Mouse (Mus musculus) intestine, embryonic 14.5 days (tissue): ENCODE measurements around the gene Fbxo24. TPM values are rescaled to one million over a fixed set of nuclear protein-coding genes. Genes with fewer than 3 reads are reported as not detected.

Experiments used
- ATAC-seq: fragments of 200-750 bp; cut with Nextera tagmentation; replicated peaks from 2 replicates; pipeline ENCODE4 v1.8.0; 2017; ENCODE audit warnings: low read depth, moderate number of reproducible peaks, moderate TSS enrichment, moderate library complexity; ENCODE audit not compliant: low FRiP score, low TSS enrichment
- DNase-seq: peaks from one replicate; pipeline ENCODE4 v3.0.0-alpha.2; 2018; ENCODE audit warnings: low spot score
- H3K27ac ChIP-seq: fragments of 300-500 bp; sonication (generic); 2 replicates; pipeline ENCODE4 v1.5.1; 2014; ENCODE audit warnings: low read depth, mild to moderate bottlenecking, control low read depth
- H3K27me3 ChIP-seq: fragments of 300-500 bp; sonication (generic); replicated peaks from 2 replicates; pipeline ENCODE4 v1.6.1; 2014; ENCODE audit warnings: low read length, control low read depth; ENCODE audit not compliant: control insufficient read depth, insufficient read depth
- H3K36me3 ChIP-seq: fragments of 300-500 bp; sonication (generic); 2 replicates; pipeline ENCODE4 v1.6.1; 2014; ENCODE audit warnings: low read length, control low read depth; ENCODE audit not compliant: control insufficient read depth, insufficient read depth
- H3K4me1 ChIP-seq: fragments of 300-500 bp; sonication (generic); replicated peaks from 2 replicates; pipeline ENCODE4 v1.6.1; 2014; ENCODE audit warnings: low read length, control low read depth, mixed read lengths; ENCODE audit not compliant: control insufficient read depth, insufficient read depth
- H3K4me2 ChIP-seq: fragments of 300-500 bp; sonication (generic); 2 replicates; pipeline ENCODE4 v1.6.1; 2014; ENCODE audit warnings: low read length
- H3K4me3 ChIP-seq: fragments of 300-500 bp; sonication (generic); 2 replicates; pipeline ENCODE4 v1.5.1; 2014; ENCODE audit warnings: low read depth, low read length, control low read depth, mixed read lengths
- H3K9ac ChIP-seq: fragments of 300-500 bp; sonication (generic); 2 replicates; pipeline ENCODE4 v1.6.1; 2014; ENCODE audit warnings: mild to moderate bottlenecking, low read length
- H3K9me3 ChIP-seq: fragments of 300-500 bp; sonication (generic); 2 replicates; pipeline ENCODE4 v1.6.1; 2016; ENCODE audit warnings: low read length, control low read depth; ENCODE audit not compliant: control insufficient read depth
- WGBS: fragments of 180-500 bp; shearing (Covaris S2); extraction: QIAGEN DNeasy Blood & Tissue Kit; methylation state at CpG from one replicate; pipeline ENCODE4 v1.1.7; 2014; 5-methylcytosine and 5-hydroxymethylcytosine counted together
- polyA plus RNA-seq: library from polyadenylated mRNA; unstranded; fragments of >200 nt; fragmentation: Nextera tagmentation; extraction: Ambion mirVana; gene quantifications from 2 replicates; pipeline ENCODE4 v1.2.1, GENCODE M21; 2014

Fbxo24 gene
- polyA plus RNA-seq = 0.11 and 0.28 TPM in 2 replicates

- H3K4me2 ChIP-seq = peak within 1 kb of the TSS; percentile 80
These were observed at the start of gene Fbxo24, which contains the start of the genes Lrch4 and Gm20605 for GRCm38 (mm10) chr5:137628498-137629305. Gene Fbxo24, minus strand, starts transcription at chr5:137629002. Gene Lrch4, plus strand, starts transcription at chr5:137629121. Gene Gm20605, plus strand, starts transcription at chr5:137629175.

GRCm38 (mm10) chr5:137677859-137678258 is 49.1 kb upstream of the Fbxo24 start:
- ATAC-seq = no peak
- no peak for DNase-seq
- H3K4me3 ChIP-seq = no peak overlapping the region
- WGBS = 91% methylated on average over 8 of the region's 8 CpGs
- peaks cover 5% of the 10 kb centered on the region; the same call in 1 of the 2 replicates for H3K4me1 ChIP-seq
- H3K4me2 ChIP-seq = no peak overlapping the region
- 0 out of 2 replicates have a peak, but pooled peaks cover 6% of the 10 kb centered on the region for H3K36me3 ChIP-seq
- no peaks in the 10 kb centered on the region for H3K9me3 ChIP-seq
- no peak overlapping the region for H3K9ac ChIP-seq
- H3K27me3 ChIP-seq = no peaks in the 10 kb centered on the region
- H3K27ac ChIP-seq = no peak overlapping the region

More at GRCm38 (mm10) chr5:137628498-137629305, at the start of gene Fbxo24, which contains the start of the genes Lrch4 and Gm20605:
- under 1% methylated on average over 45 of the region's 46 CpGs for WGBS
- H3K9ac ChIP-seq = peak within 1 kb of the TSS; percentile 81
- peak within 1 kb of the TSS; percentile 94 for H3K4me3 ChIP-seq
- no peaks in the 10 kb centered on the region for H3K9me3 ChIP-seq
- no peaks in the 10 kb centered on the region for H3K27me3 ChIP-seq
- DNase-seq = peak; percentile 95
- peaks cover 29% of the 10 kb centered on the region for H3K4me1 ChIP-seq
- H3K36me3 ChIP-seq = peaks cover 8% of the 10 kb centered on the region
- H3K27ac ChIP-seq = peak within 1 kb of the TSS; percentile 94
- peak; percentile 97 for ATAC-seq

- no peaks in the 10 kb centered on the region for H3K27me3 ChIP-seq
- DNase-seq = no peak
- no peak overlapping the region for H3K4me2 ChIP-seq
- no peak overlapping the region for H3K27ac ChIP-seq
- H3K9ac ChIP-seq = no peak overlapping the region
- no peak for ATAC-seq
- peaks cover 31% of the 10 kb centered on the region for H3K4me1 ChIP-seq
- no peak overlapping the region for H3K4me3 ChIP-seq
- no peaks in the 10 kb centered on the region for H3K36me3 ChIP-seq
- H3K9me3 ChIP-seq = no peaks in the 10 kb centered on the region
- 95% methylated on average over 8 of the region's 8 CpGs for WGBS
These were observed 46.0 kb upstream of the Fbxo24 start for GRCm38 (mm10) chr5:137674786-137675185.

- ATAC-seq = no peak
- no peak for DNase-seq
- WGBS = 72% methylated on average over 6 of the region's 6 CpGs
- Histone ChIP-seq H3K9me3 (no peaks in the 10 kb centered on the region), H3K36me3 (no peaks in the 10 kb centered on the region), H3K27me3 (no peaks in the 10 kb centered on the region), H3K9ac (no peak overlapping the region), H3K27ac (no peak overlapping the region), H3K4me3 (no peak overlapping the region), H3K4me2 (no peak overlapping the region), H3K4me1 (peaks cover 38% of the 10 kb centered on the region)
These were observed 44.2 kb upstream of the Fbxo24 start for GRCm38 (mm10) chr5:137673015-137673414.

GRCm38 (mm10) chr5:137672361-137672760 is 43.6 kb upstream of the Fbxo24 start:
- Histone ChIP-seq H3K4me1 (peaks cover 38% of the 10 kb centered on the region), H3K27me3 (no peaks in the 10 kb centered on the region), H3K9me3 (no peaks in the 10 kb centered on the region), H3K4me3 (no peak overlapping the region), H3K36me3 (no peaks in the 10 kb centered on the region; the same call in 1 of the 2 replicates), H3K9ac (no peak overlapping the region), H3K4me2 (peak overlapping the region; percentile 29; the same call in 1 of the 2 replicates), H3K27ac (peak overlapping the region; percentile 79)
- ATAC-seq (no peak), DNase-seq (no peak)
- WGBS = 66% methylated on average over 5 of the region's 5 CpGs

GRCm38 (mm10) chr5:137671443-137672240 is 42.8 kb upstream of the Fbxo24 start:
- Histone ChIP-seq H3K4me2 (peak overlapping the region; percentile 29), H3K4me3 (no peak overlapping the region), H3K9ac (no peak overlapping the region), H3K4me1 (peaks cover 38% of the 10 kb centered on the region), H3K9me3 (no peaks in the 10 kb centered on the region), H3K27me3 (no peaks in the 10 kb centered on the region), H3K27ac (peak overlapping the region; percentile 79), H3K36me3 (peaks cover 7% of the 10 kb centered on the region)
- DNase-seq = peak; percentile 79
- WGBS = 4% methylated on average over 9 of the region's 9 CpGs
- peak; percentile 84 for ATAC-seq

GRCm38 (mm10) chr5:137670240-137670639 is 41.4 kb upstream of the Fbxo24 start:
- Histone ChIP-seq H3K36me3 (peaks cover 20% of the 10 kb centered on the region), H3K4me2 (no peak overlapping the region), H3K27me3 (no peaks in the 10 kb centered on the region), H3K27ac (peak overlapping the region; percentile 79; the same call in 1 of the 2 replicates), H3K9me3 (no peaks in the 10 kb centered on the region), H3K4me1 (peaks cover 38% of the 10 kb centered on the region), H3K9ac (no peak overlapping the region), H3K4me3 (no peak overlapping the region)
- ATAC-seq = no peak
- 89% methylated on average over 1 of the region's 1 CpGs for WGBS
- DNase-seq = no peak

- Histone ChIP-seq H3K4me3 (no peak overlapping the region), H3K4me1 (peaks cover 38% of the 10 kb centered on the region), H3K27me3 (no peaks in the 10 kb centered on the region), H3K36me3 (peaks cover 30% of the 10 kb centered on the region), H3K27ac (peak overlapping the region; percentile 64), H3K4me2 (peak overlapping the region; percentile 6; the same call in 1 of the 2 replicates), H3K9ac (no peak overlapping the region), H3K9me3 (no peaks in the 10 kb centered on the region)
- 45% methylated on average over 10 of the region's 10 CpGs for WGBS
- ATAC-seq = no peak
- no peak for DNase-seq
These were observed 40.2 kb upstream of the Fbxo24 start for GRCm38 (mm10) chr5:137668971-137669370.
